Mouse (Mus musculus): ENCODE results near the gene Plod3.

GRCm38 (mm10) chr5:137026092-137026491 is 39.3 kb downstream of the Plod3 start, which contains the start of gene Vgf:
- TF ChIP-seq GATA1 (IDR thresholded peaks at IDR 0.05; ENCODE audit: low read length) (no peak), TAL1 (IDR thresholded peaks at IDR 0.05; ENCODE audit: low read length) (no peak)
